Mouse (Mus musculus) adrenal gland (tissue): Measurements from ENCODE around the gene Nadsyn1.

Experiments used
- intact Hi-C: fragments of 180-260 bp; cut with DNase I; formaldehyde crosslinking; loops from one replicate; pipeline ENCODE4 v1.15.1; 2025
- microRNA-seq, 2 experiments: library from miRNA; unstranded; fragments of <30 nt; microRNA quantifications; one replicate each; pipeline ENCODE4; 2019

The Nadsyn1 gene

GRCm38 (mm10) chr7:143756125-143757026 is 66.3 kb downstream of the Nadsyn1 start, which contains the start of gene Osbpl5:
Gene Osbpl5 (minus strand): TSS chr7:143756985.
- intact Hi-C loops: loop anchor here (10.0 kb wide), 1 partner anchor 172 kb away; no protein-coding TSS in a partner anchor

DNA sequence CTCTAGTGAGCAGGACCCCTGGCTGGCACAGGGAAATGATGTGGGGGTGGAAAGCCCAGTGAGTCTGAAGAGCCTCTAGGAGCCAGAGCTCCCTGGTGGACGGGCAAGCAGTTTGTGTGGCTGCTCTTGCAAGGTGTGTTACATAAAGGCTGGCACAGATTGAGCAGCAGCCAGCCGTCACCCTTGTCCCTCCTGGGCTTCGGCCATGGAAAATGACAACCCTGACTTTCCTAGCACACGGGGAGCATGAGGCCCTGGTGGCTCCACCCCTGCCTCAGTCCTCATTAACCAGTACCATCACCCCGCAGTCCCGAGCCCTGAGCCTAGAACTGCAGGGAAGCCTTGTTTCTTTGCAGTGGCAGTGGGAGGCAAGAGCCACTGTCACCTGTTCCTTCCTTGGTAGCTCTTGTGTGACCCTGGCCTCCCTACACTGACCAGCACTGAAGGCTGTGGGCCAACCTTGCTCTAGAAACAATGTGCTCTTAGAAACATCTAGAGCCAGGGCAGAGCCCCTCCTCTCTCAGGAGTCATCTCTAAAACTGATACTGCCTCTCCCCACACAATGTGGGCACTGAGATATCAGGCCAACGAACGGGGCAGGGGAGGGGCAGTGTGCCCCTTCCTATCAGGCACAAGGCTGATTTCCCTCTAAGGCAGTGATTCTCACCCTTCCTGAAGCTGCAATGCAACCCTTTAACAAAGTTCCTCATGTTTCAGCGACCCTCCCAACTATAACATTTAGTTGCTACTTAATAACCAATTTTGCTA is 67.1 kb downstream of the Nadsyn1 start:
- intact Hi-C loops: loop anchor here (10.0 kb wide), 1 partner anchor 171 kb away; no protein-coding TSS in a partner anchor

DNA sequence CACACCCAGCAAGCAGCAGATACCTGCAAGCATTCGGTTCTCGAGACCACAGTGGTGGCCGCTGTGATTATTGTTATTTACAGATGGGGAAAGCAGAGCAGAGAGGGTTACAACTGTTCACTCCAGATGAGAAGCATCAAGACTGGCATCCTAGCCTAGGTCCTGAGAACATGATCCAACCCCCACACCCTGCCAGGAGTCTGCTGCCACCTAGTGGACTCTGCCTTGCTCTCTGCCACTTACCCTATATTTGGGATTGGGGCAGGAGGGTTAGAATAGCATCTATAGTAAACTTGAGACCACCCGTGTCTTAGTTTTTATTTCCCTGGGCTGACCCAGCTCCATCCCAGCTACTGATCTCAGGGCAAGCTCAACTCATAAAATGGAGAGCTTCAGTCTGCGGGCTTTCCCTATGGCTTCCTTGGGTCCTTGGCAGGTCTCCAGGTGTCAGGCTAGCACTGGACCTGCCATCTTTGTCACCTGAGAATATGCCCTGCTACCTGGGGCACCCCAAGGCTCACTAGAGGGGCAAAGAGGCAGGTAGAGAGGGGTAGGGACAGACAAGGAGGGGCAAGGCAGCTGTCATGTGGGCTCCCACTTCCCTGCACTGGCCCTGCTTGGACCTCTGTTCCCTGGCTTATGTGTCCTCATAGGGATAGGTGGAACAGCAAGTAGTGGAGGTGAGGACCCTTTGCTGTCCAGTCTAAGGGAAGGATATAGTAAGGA is 68.5 kb downstream of the Nadsyn1 start:
- intact Hi-C loops: loop anchor here (10.0 kb wide), 1 partner anchor 169 kb away; no protein-coding TSS in a partner anchor

- intact Hi-C loops: loop anchor here (10.0 kb wide), 1 partner anchor 168 kb away; no protein-coding TSS in a partner anchor
Measured at GRCm38 (mm10) chr7:143752606-143753005, 70.0 kb downstream of the Nadsyn1 start.

DNA sequence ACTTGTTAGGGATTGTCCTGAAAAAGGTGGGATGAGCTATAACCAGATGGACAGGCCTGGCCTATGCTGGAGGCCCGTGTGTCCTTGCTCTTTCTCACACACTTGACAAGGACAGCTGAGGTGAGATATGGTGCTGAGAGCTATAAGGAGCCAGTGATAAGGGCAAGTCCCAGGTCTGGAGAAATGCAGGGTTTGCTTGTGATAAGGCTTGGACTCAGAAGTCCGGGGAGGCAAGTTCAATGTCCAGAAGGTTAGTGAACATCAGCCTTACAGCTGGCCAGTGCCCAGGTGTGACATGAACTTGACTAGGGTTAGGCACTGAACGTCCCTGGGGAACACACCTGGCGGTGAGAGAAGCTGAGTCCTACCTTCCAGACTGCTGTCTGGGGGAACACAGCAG is 70.6 kb downstream of the Nadsyn1 start:
- intact Hi-C loops: loop anchor here (10.0 kb wide), 1 partner anchor 167 kb away; no protein-coding TSS in a partner anchor

GRCm38 (mm10) chr7:143751380-143751779 is 71.3 kb downstream of the Nadsyn1 start:
- intact Hi-C loops: loop anchor here (10.0 kb wide), 1 partner anchor 167 kb away; no protein-coding TSS in a partner anchor

- intact Hi-C loops: no loop called here
Measured at GRCm38 (mm10) chr7:143749045-143749444, 73.6 kb downstream of the Nadsyn1 start.

DNA sequence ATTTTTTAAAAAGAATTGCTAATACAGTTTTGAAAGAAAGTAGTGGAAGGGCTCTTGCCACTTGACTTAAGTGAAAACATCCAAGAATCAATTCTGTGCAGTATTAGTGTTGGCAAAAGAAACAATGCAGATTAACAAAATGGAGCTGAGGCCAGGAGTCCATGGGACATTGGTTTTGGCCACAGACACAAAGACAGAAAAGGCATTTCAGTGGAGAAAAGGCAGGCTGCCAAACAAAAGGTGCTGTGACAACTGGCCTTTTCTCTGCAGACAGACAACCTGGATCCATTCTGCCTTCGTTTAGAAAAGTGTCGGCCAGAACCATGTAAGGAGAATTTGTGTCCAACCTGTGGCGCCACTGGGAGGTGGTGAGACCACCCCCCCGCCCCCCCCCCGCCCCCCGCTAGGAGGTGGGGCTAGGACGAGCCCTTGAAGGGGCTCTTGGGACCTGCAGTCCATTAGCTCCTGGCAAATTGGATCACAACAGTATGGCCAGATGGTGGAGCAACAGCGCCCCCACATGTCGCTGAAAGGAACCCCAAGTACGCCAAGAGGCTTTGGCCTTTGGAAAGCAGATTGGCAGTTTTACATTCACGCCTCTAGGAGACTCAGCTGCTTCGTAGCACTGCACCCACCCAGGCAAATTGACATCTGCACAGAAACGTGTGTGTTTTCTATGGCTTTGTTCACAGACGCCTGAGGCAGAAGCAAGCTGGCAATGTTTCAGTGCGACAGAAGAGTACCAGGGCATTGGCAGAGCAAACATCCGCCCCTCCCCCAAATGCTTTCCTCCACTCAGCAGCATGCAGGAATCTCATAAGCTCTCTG is 74.4 kb downstream of the Nadsyn1 start:
- intact Hi-C loops: loop anchor here (1.0 kb wide), 1 partner anchor 42 kb away; no protein-coding TSS in a partner anchor

Small RNAs within 50 kb of the gene (microRNA-seq; reads per million reads assigned to microRNA genes)
- 0 reads per million in 2 experiments for gene Gm22064
